Mouse (Mus musculus) kidney, embryonic 14.5 days (tissue): ENCODE results near the gene Ufc1. TPM values are rescaled to one million over a fixed set of nuclear protein-coding genes. Genes with fewer than 3 reads are reported as not detected.
"Not testable (repeated sequence)": the region's sequence is repeated elsewhere in the genome, so short reads cannot be mapped to it uniquely, and the experiment has no call there.

Experiments used
- ATAC-seq: fragments of 200-750 bp; cut with Nextera tagmentation; 2 replicates; pipeline ENCODE4 v1.8.0; 2017; ENCODE audit warnings: moderate number of reproducible peaks, mild to moderate bottlenecking, moderate TSS enrichment, moderate library complexity; ENCODE audit not compliant: low FRiP score, low TSS enrichment
- H3K27ac ChIP-seq: fragments of 300-500 bp; sonication (generic); 2 replicates; pipeline ENCODE4 v1.5.1; 2014; ENCODE audit warnings: low read depth, mild to moderate bottlenecking, low read length, moderate library complexity, mixed read lengths
- H3K27me3 ChIP-seq: fragments of 300-500 bp; sonication (generic); 2 replicates; pipeline ENCODE4 v1.6.1; 2014; ENCODE audit warnings: mild to moderate bottlenecking, low read length; ENCODE audit not compliant: control insufficient read depth, insufficient read depth
- H3K36me3 ChIP-seq: fragments of 300-500 bp; sonication (generic); 2 replicates; pipeline ENCODE4 v1.6.1; 2014; ENCODE audit warnings: low read length, mixed read lengths; ENCODE audit not compliant: control insufficient read depth, insufficient read depth
- H3K4me1 ChIP-seq: fragments of 300-500 bp; sonication (generic); 2 replicates; pipeline ENCODE4 v1.6.1; 2014; ENCODE audit warnings: low read length, mixed read lengths; ENCODE audit not compliant: control insufficient read depth, insufficient read depth
- H3K4me2 ChIP-seq: fragments of 300-500 bp; sonication (generic); replicated peaks from 2 replicates; pipeline ENCODE4 v1.6.1; 2014; ENCODE audit warnings: low read depth, mild to moderate bottlenecking, low read length
- H3K4me3 ChIP-seq: fragments of 300-500 bp; sonication (generic); 2 replicates; pipeline ENCODE4 v1.5.1; 2014; ENCODE audit warnings: mild to moderate bottlenecking, low read length
- H3K9ac ChIP-seq: fragments of 300-500 bp; sonication (generic); 2 replicates; pipeline ENCODE4 v1.6.1; 2014; ENCODE audit warnings: low read depth, mild to moderate bottlenecking, low read length, moderate library complexity
- H3K9me3 ChIP-seq: fragments of 300-500 bp; sonication (generic); 2 replicates; pipeline ENCODE4 v1.6.1; 2016; ENCODE audit warnings: low read length; ENCODE audit not compliant: control insufficient read depth
- WGBS: fragments of 180-500 bp; shearing (Covaris S2); extraction: QIAGEN DNeasy Blood & Tissue Kit; methylation state at CpG from one replicate; pipeline ENCODE4 v1.1.7; 2014; 5-methylcytosine and 5-hydroxymethylcytosine counted together
- polyA plus RNA-seq: library from polyadenylated mRNA; unstranded; fragments of >200 nt; fragmentation: Nextera tagmentation; extraction: Ambion mirVana; gene quantifications from 2 replicates; pipeline ENCODE4 v1.2.1, GENCODE M21; 2014

Ufc1 gene
- polyA plus RNA-seq, 1 experiment from 2014 or later: 114 TPM

GRCm38 (mm10) chr1:171326588-171326987 is 31.8 kb upstream of the Ufc1 start:
- H3K27ac ChIP-seq, H3K4me3 ChIP-seq, H3K9ac ChIP-seq, H3K9me3 ChIP-seq, H3K4me2 ChIP-seq, ATAC-seq, H3K36me3 ChIP-seq, H3K27me3 ChIP-seq: not testable (repeated sequence)
- 84% methylated on average over 4 of the region's 4 CpGs for WGBS
- peaks cover 21% of the 10 kb centered on the region for H3K4me1 ChIP-seq

- no peaks in the 10 kb centered on the region for H3K9me3 ChIP-seq
- no peaks in the 10 kb centered on the region for H3K27me3 ChIP-seq
- no peaks in the 10 kb centered on the region for H3K36me3 ChIP-seq
- no peak overlapping the region for H3K27ac ChIP-seq
- ATAC-seq: no peak
- H3K4me2 ChIP-seq: no peak overlapping the region
- 60% methylated on average over 2 of the region's 2 CpGs for WGBS
- H3K4me1 ChIP-seq: peaks cover 13% of the 10 kb centered on the region
- H3K9ac ChIP-seq: no peak overlapping the region
- H3K4me3 ChIP-seq: no peak overlapping the region
These were observed 30.7 kb upstream of the Ufc1 start for GRCm38 (mm10) chr1:171325571-171325970.

GRCm38 (mm10) chr1:171322012-171322411 is 27.2 kb upstream of the Ufc1 start:
- Histone ChIP-seq H3K9ac (no peak overlapping the region), H3K4me2 (no peak overlapping the region), H3K4me1 (no peaks in the 10 kb centered on the region), H3K9me3 (no peaks in the 10 kb centered on the region), H3K27ac (no peak overlapping the region), H3K27me3 (no peaks in the 10 kb centered on the region), H3K4me3 (no peak overlapping the region), H3K36me3 (no peaks in the 10 kb centered on the region)
- 65% methylated on average over 1 of the region's 1 CpGs for WGBS
- ATAC-seq: peak; percentile 18; the same call in 1 of the 2 replicates

- Histone ChIP-seq H3K4me2 (no peak overlapping the region), H3K4me1 (no peaks in the 10 kb centered on the region), H3K27me3 (no peaks in the 10 kb centered on the region), H3K27ac (no peak overlapping the region), H3K9ac (no peak overlapping the region), H3K36me3 (no peaks in the 10 kb centered on the region), H3K4me3 (no peak overlapping the region), H3K9me3 (no peaks in the 10 kb centered on the region)
- ATAC-seq: no peak
These were observed 26.6 kb upstream of the Ufc1 start for GRCm38 (mm10) chr1:171321415-171321814.

- Histone ChIP-seq H3K4me2 (peak overlapping the region; percentile 32), H3K4me3 (peak overlapping the region; percentile 18)
These were observed 25.3 kb upstream of the Ufc1 start for GRCm38 (mm10) chr1:171320151-171320550.

GRCm38 (mm10) chr1:171319748-171320147 is 24.9 kb upstream of the Ufc1 start:
- Histone ChIP-seq H3K9me3 (no peaks in the 10 kb centered on the region), H3K4me3 (peak overlapping the region; percentile 18), H3K36me3 (no peaks in the 10 kb centered on the region), H3K4me2 (peak overlapping the region; percentile 32), H3K4me1 (no peaks in the 10 kb centered on the region), H3K9ac (peak overlapping the region; percentile 25; the same call in 1 of the 2 replicates), H3K27me3 (no peaks in the 10 kb centered on the region), H3K27ac (no peak overlapping the region)
- WGBS: 13% methylated on average over 7 of the region's 7 CpGs
- ATAC-seq: 0 out of 2 replicates have a peak, but pooled peaks have one; percentile 34

More at GRCm38 (mm10) chr1:171320151-171320550, 25.3 kb upstream of the Ufc1 start:
- Histone ChIP-seq H3K27me3 (no peaks in the 10 kb centered on the region), H3K9me3 (no peaks in the 10 kb centered on the region), H3K27ac (no peak overlapping the region), H3K36me3 (no peaks in the 10 kb centered on the region), H3K9ac (peak overlapping the region; percentile 25; the same call in 1 of the 2 replicates), H3K4me1 (no peaks in the 10 kb centered on the region)
- peak; percentile 29; the same call in 1 of the 2 replicates for ATAC-seq
- WGBS: 19% methylated on average over 5 of the region's 5 CpGs

GRCm38 (mm10) chr1:171309321-171309720 is 14.5 kb upstream of the Ufc1 start:
- no peak for ATAC-seq
- Histone ChIP-seq H3K4me1 (no peaks in the 10 kb centered on the region), H3K9me3 (no peaks in the 10 kb centered on the region), H3K27me3 (no peaks in the 10 kb centered on the region), H3K4me3 (no peak overlapping the region), H3K4me2 (no peak overlapping the region), H3K27ac (no peak overlapping the region), H3K9ac (no peak overlapping the region), H3K36me3 (no peaks in the 10 kb centered on the region)
- 74% methylated on average over 2 of the region's 2 CpGs for WGBS

- 70% methylated on average over 5 of the region's 5 CpGs for WGBS
- not testable (repeated sequence) for H3K36me3 ChIP-seq, H3K27ac ChIP-seq, H3K9me3 ChIP-seq, ATAC-seq, H3K4me1 ChIP-seq, H3K9ac ChIP-seq, H3K27me3 ChIP-seq, H3K4me2 ChIP-seq, H3K4me3 ChIP-seq
These were observed 11.3 kb upstream of the Ufc1 start for GRCm38 (mm10) chr1:171306157-171306556.

GRCm38 (mm10) chr1:171298226-171298625 is 3.4 kb upstream of the Ufc1 start:
- no peaks in the 10 kb centered on the region for H3K36me3 ChIP-seq
- no peak for ATAC-seq
- no peak overlapping the region for H3K4me2 ChIP-seq
- H3K27me3 ChIP-seq: no peaks in the 10 kb centered on the region; the same call in 1 of the 2 replicates
- no peak overlapping the region for H3K27ac ChIP-seq
- H3K4me3 ChIP-seq: no peak overlapping the region
- no peaks in the 10 kb centered on the region for H3K9me3 ChIP-seq
- 78% methylated on average over 3 of the region's 3 CpGs for WGBS
- peaks cover 7% of the 10 kb centered on the region; the same call in 1 of the 2 replicates for H3K4me1 ChIP-seq
- H3K9ac ChIP-seq: no peak overlapping the region
